Mouse (Mus musculus) layer of hippocampus, adult 9-10 months (tissue): ENCODE results near the gene Scube2.

ENCODE experiments used
- DNase-seq: peaks from one replicate; pipeline ENCODE4 v3.0.0; 2022; ENCODE audit warnings: low spot score

The Scube2 gene

GRCm38 (mm10) chr7:109799168-109799567 lies 66.3 kb downstream of the Scube2 start:
- no peak for DNase-seq

GRCm38 (mm10) chr7:109795564-109795963 lies 69.9 kb downstream of the Scube2 start:
- DNase-seq, result no peak

DNA sequence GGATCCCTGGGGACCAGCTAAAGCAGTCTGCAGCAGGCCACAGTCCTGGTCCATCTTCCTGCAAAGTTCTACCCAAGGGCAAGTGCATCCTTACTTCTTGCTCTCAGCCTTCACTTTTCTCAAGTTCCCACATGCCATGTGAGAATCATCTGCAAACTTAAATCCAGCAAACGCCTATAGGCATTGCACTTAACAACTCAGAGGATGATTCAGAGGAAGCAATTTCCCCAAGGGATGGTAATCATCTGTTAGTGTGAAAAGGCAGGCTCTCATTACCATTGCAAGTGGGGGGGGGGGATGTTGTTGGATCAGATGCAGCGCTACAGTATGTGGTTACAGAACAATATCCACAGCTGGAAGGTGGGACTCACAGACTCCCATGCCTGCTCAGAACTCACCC lies 70.9 kb downstream of the Scube2 start:
- DNase-seq, result no peak

DNA sequence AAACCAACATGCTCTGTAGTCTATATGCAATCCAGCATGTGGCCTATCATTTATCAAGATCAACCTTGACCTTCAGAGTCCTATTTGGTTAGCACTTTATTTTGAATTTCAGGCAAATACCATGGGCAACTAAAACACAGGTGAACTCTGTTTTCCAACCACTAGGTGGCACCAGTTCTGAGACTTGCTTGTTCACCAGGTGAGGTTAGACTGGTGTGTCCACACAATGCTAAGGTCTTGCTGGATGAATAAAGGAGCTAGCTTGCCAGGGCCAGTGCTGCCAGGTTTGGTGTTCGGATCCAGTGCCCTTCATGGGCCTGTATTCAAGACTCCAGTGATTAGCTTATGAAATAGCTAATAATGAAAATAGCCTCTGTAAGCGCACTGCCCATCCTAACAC lies 72.7 kb downstream of the Scube2 start:
- no peak for DNase-seq

GRCm38 (mm10) chr7:109790818-109791217 lies 74.7 kb downstream of the Scube2 start:
- no peak for DNase-seq

DNA sequence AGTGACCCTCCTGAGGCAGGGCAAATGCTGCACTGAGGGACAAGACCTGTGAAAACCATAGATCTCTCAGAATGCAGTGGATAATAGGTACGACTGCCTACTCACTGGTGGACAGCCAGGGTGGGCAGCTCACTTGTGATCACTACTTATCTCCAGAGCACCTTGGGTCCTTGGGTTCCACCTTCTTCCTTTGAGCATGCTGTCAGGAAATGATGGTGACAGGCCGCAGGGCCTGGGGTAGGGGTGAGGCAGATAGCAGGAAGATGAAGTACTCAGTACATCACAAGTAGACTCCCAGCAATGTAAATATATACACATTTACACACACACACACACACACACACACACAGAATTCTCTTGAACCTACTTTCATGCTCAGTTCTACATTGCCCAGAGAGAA lies 77.6 kb downstream of the Scube2 start:
- DNase-seq, result no peak

DNA sequence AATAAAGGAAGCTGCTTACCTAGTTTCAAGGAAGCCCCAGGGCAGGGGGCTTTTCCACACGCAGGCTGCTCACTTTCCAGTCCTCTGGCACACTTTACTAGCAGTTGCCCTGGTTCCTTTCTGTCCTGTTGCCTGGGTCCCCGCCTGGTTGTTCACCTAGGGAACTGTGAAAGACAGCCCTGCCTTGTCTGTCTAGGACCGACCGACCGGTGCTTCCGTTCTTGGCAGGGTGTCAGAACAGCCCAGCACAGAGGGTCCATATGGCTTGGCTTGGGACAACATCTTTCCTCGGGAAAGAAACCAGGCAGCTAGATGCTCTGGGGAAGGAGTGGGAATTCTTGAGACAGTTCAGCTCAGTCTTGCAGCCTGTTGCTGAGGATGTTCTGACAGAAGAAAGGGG lies 82.2 kb downstream of the Scube2 start:
- DNase-seq, result no peak

DNA sequence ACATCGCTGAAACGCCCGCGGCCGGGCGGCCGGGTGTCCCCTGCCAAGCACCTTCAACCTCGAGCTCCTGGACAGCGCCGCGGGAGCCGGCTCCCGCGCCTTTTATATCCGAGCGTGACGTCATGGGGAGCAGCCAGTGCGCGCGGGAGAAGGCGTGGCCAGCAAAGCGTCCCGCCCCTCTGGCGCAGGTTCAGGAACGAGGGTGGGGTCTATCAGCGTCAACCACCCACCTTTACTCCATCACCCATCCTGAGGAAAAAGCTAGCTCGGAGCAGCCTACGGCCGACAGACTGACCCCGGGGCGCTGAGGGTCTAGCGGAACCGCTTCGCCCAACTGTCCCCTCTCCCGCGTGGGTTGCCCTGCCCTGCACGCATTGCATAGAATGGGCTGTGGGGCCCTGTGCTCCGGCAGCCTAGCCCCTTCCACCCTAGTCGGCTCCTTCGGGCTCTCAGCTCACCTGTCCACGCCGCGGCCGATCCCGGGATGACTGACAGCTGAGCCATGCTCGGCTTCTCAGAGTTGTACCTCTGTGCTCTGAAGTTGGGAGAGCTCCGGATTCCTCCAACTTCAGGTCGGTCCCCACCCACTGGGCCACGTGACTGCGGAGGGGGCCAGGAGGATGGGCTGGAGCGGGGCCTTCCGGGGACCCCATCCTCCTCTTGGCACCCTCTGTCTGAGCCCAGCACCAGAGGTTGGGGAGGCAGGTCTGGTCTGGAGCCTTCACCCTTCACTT lies 83.8 kb downstream of the Scube2 start, which contains the start of gene Nrip3:
Gene Nrip3 (minus strand): TSS at position 556 of the 734 bp plus-strand sequence.
- DNase-seq, result no peak

GRCm38 (mm10) chr7:109781087-109781469 lies 84.4 kb downstream of the Scube2 start:
- DNase-seq, result no peak

DNA sequence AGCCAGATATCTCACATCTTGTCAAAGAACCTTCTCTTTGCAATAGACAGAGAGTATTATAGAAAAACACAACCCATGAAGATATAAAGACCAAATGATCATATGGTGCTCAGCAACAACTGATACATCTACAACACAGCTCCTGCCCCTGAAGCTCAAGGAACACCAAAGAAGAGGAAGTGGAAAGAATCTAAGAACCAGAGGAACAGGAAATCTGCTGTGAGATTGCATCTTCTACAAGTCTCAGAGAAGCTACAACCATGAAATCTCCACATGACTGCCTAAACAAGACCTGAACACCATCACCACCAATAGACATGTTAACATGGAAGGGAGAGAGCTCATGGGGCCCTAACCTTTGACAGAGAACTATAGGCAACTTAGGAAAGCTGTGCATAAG lies 93.2 kb downstream of the Scube2 start:
- DNase-seq, result no peak

- no peak for DNase-seq
Measured at GRCm38 (mm10) chr7:109768699-109769383, 96.6 kb downstream of the Scube2 start.

GRCm38 (mm10) chr7:109767575-109768350 lies 97.7 kb downstream of the Scube2 start:
- no peak for DNase-seq

- DNase-seq, result no peak
Measured at GRCm38 (mm10) chr7:109764009-109764408, 101.5 kb downstream of the Scube2 start.

GRCm38 (mm10) chr7:109756291-109756690 lies 109.2 kb downstream of the Scube2 start:
- no peak for DNase-seq

DNA sequence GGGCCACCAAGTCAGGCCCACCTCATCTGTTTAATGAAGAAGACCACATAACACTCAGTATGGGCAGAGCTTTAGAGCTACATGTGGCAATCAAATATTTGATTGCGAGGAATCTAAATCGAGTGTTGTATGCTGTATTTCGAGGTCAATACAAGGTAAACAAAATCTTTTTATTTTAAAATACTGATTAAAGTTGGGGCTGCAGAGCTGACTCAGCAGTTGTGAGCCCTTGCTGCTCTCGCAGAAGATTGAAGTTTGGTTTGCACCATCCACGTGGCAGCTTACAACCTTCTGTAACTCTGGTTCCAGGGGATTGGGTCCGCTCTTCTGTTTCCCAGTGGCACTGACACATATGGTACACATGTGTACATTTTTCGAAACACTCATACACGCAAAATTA lies 111.4 kb downstream of the Scube2 start:
- no peak for DNase-seq

- DNase-seq, result no peak
Measured at GRCm38 (mm10) chr7:109752008-109752925, 113.2 kb downstream of the Scube2 start, which contains the start of gene Tmem9b. TSS of gene Tmem9b (minus strand) at chr7:109752875.

DNA sequence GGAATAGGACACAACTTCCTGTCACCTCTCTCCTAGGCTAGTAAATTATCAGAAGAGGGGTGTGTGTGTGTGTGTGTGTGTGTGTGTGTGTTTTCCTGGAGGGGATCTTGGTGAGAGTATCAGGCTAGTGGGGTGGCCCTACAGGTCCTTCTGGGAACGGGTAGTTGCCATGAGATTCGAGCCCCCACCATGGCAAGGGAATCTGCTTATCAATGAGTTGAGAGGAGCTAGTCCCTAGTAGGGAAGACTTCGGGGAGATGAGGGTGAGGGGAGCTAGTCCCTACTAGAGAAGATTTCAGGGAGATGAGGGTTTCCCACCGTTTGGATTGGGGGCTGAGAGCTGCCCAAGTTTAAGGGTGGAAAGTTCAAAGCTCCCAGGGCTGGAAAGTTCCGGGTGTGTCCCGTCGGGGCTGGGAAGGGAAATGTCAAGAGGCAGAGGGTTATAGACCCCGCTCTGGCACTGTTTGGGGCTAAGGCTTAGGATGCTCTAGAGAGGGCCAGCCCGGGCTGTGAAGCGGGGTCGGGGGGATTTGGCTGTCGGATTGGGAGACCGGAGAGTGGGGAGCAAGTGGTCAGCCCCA lies 114.0 kb downstream of the Scube2 start:
- DNase-seq, result no peak
